Mouse (Mus musculus) neural tube, embryonic 11.5 days (tissue): ENCODE results near the gene Syne3. TPM values are rescaled to one million over a fixed set of nuclear protein-coding genes. Genes with fewer than 3 reads are reported as not detected.
A peak's percentile ranks its signal among the peaks of the same experiment; 100 is the strongest.

Source experiments
- ATAC-seq: fragments of 200-750 bp; cut with Nextera tagmentation; 2 replicates; pipeline ENCODE4 v1.8.0; 2017; ENCODE audit warnings: moderate number of reproducible peaks, mild to moderate bottlenecking, moderate TSS enrichment, moderate library complexity; ENCODE audit not compliant: insufficient read depth, low FRiP score, low TSS enrichment
- DNase-seq: peaks from one replicate; pipeline ENCODE4 v3.0.0-alpha.2; 2015; ENCODE audit warnings: low spot score
- H3K27ac ChIP-seq: fragments of 300-500 bp; sonication (generic); 2 replicates; pipeline ENCODE4 v1.5.1; 2014; ENCODE audit warnings: low read depth, mild to moderate bottlenecking, low read length
- H3K27me3 ChIP-seq: fragments of 300-500 bp; sonication (generic); 2 replicates; pipeline ENCODE4 v1.6.1; 2014; ENCODE audit warnings: mild to moderate bottlenecking, low read length, mixed read lengths; ENCODE audit not compliant: control insufficient read depth, insufficient read depth
- H3K36me3 ChIP-seq: fragments of 300-500 bp; sonication (generic); 2 replicates; pipeline ENCODE4 v1.6.1; 2014; ENCODE audit warnings: mild to moderate bottlenecking, low read length, moderate library complexity, mixed read lengths; ENCODE audit not compliant: control insufficient read depth, insufficient read depth
- H3K4me1 ChIP-seq: fragments of 300-500 bp; sonication (generic); 2 replicates; pipeline ENCODE4 v1.6.1; 2014; ENCODE audit warnings: low read length, mixed read lengths; ENCODE audit not compliant: control insufficient read depth, insufficient read depth
- H3K4me2 ChIP-seq: fragments of 300-500 bp; sonication (generic); 2 replicates; pipeline ENCODE4 v1.6.1; 2014; ENCODE audit warnings: low read depth, mild to moderate bottlenecking, moderate library complexity
- H3K4me3 ChIP-seq: fragments of 300-500 bp; sonication (generic); 2 replicates; pipeline ENCODE4 v1.5.1; 2014; ENCODE audit warnings: low read depth, low read length
- H3K9ac ChIP-seq: fragments of 300-500 bp; sonication (generic); 2 replicates; pipeline ENCODE4 v1.6.1; 2014; ENCODE audit warnings: mild to moderate bottlenecking, low read length
- H3K9me3 ChIP-seq: fragments of 300-500 bp; sonication (generic); 2 replicates; pipeline ENCODE4 v1.6.1; 2016; ENCODE audit warnings: low read length; ENCODE audit not compliant: control insufficient read depth
- WGBS: fragments of 180-500 bp; shearing (Covaris S2); extraction: QIAGEN DNeasy Blood & Tissue Kit; methylation state at CpG from one replicate; pipeline ENCODE4 v1.1.7; 2014; 5-methylcytosine and 5-hydroxymethylcytosine counted together
- polyA plus RNA-seq: library from polyadenylated mRNA; unstranded; fragments of >200 nt; fragmentation: Nextera tagmentation; extraction: Ambion mirVana; gene quantifications from 2 replicates; pipeline ENCODE4 v1.2.1, GENCODE M21; 2014

Syne3 gene
- polyA plus RNA-seq, 1 experiment from 2014 or later, result 0.05 TPM

- H3K36me3 ChIP-seq, result 0 out of 2 replicates have a peak, but pooled peaks cover 2% of the 10 kb centered on the region
- peaks cover 22% of the 10 kb centered on the region for H3K4me1 ChIP-seq
- no peak overlapping the region for H3K27ac ChIP-seq
- H3K4me3 ChIP-seq, result no peak overlapping the region
- ATAC-seq, result no peak
- no peaks in the 10 kb centered on the region for H3K27me3 ChIP-seq
- no peak for DNase-seq
- WGBS, result 87% methylated on average over 9 of the region's 9 CpGs
- no peak overlapping the region for H3K4me2 ChIP-seq
- no peaks in the 10 kb centered on the region for H3K9me3 ChIP-seq
- no peak overlapping the region for H3K9ac ChIP-seq
Measured at GRCm38 (mm10) chr12:105029890-105030289, 20.3 kb upstream of the Syne3 start.

- Histone ChIP-seq H3K4me3 (no peak overlapping the region), H3K4me1 (peaks cover 6% of the 10 kb centered on the region), H3K36me3 (0 out of 2 replicates have a peak, but pooled peaks cover 2% of the 10 kb centered on the region), H3K4me2 (no peak overlapping the region), H3K9me3 (no peaks in the 10 kb centered on the region; the same call in 1 of the 2 replicates), H3K27me3 (no peaks in the 10 kb centered on the region), H3K9ac (no peak overlapping the region), H3K27ac (no peak overlapping the region)
- ATAC-seq, result no peak
- peak; percentile 60 for DNase-seq
- 41% methylated on average over 15 of the region's 15 CpGs for WGBS
Measured at GRCm38 (mm10) chr12:105027323-105027991, 17.8 kb upstream of the Syne3 start.

GRCm38 (mm10) chr12:105025947-105026586, 16.5 kb upstream of the Syne3 start:
- Histone ChIP-seq H3K27me3 (no peaks in the 10 kb centered on the region), H3K4me2 (no peak overlapping the region), H3K4me1 (peaks cover 5% of the 10 kb centered on the region), H3K36me3 (0 out of 2 replicates have a peak, but pooled peaks cover 2% of the 10 kb centered on the region), H3K4me3 (no peak overlapping the region), H3K9me3 (no peaks in the 10 kb centered on the region; the same call in 1 of the 2 replicates), H3K9ac (no peak overlapping the region), H3K27ac (no peak overlapping the region)
- WGBS, result 67% methylated on average over 10 of the region's 10 CpGs
- DNase-seq, result no peak
- no peak for ATAC-seq

- peak; percentile 55 for DNase-seq
- Histone ChIP-seq H3K27ac (no peak overlapping the region), H3K4me3 (no peak overlapping the region), H3K4me1 (no peaks in the 10 kb centered on the region), H3K9ac (no peak overlapping the region), H3K36me3 (0 out of 2 replicates have a peak, but pooled peaks cover 2% of the 10 kb centered on the region), H3K27me3 (no peaks in the 10 kb centered on the region), H3K4me2 (no peak overlapping the region), H3K9me3 (no peaks in the 10 kb centered on the region; the same call in 1 of the 2 replicates)
- no peak for ATAC-seq
- 54% methylated on average over 8 of the region's 8 CpGs for WGBS
Measured at GRCm38 (mm10) chr12:105025271-105025946, 15.8 kb upstream of the Syne3 start.

- no peak overlapping the region for H3K27ac ChIP-seq
- 98% methylated on average over 9 of the region's 9 CpGs for WGBS
- H3K4me3 ChIP-seq, result no peak overlapping the region
- no peaks in the 10 kb centered on the region for H3K4me1 ChIP-seq
- DNase-seq (no peak), ATAC-seq (no peak)
- H3K27me3 ChIP-seq, result no peaks in the 10 kb centered on the region
- H3K36me3 ChIP-seq, result no peaks in the 10 kb centered on the region
- H3K9me3 ChIP-seq, result no peaks in the 10 kb centered on the region; the same call in 1 of the 2 replicates
- no peak overlapping the region for H3K4me2 ChIP-seq
- no peak overlapping the region for H3K9ac ChIP-seq
Measured at GRCm38 (mm10) chr12:105022776-105023175, 13.2 kb upstream of the Syne3 start.

GRCm38 (mm10) chr12:105022141-105022540, 12.5 kb upstream of the Syne3 start:
- no peak for DNase-seq
- WGBS, result 52% methylated on average over 7 of the region's 7 CpGs

GRCm38 (mm10) chr12:105021441-105022069, 11.9 kb upstream of the Syne3 start:
- no peak overlapping the region for H3K9ac ChIP-seq
- ATAC-seq (no peak), DNase-seq (no peak)
- no peaks in the 10 kb centered on the region; the same call in 1 of the 2 replicates for H3K9me3 ChIP-seq
- H3K4me3 ChIP-seq, result no peak overlapping the region
- H3K27me3 ChIP-seq, result no peaks in the 10 kb centered on the region
- H3K4me1 ChIP-seq, result no peaks in the 10 kb centered on the region
- H3K27ac ChIP-seq, result no peak overlapping the region
- no peaks in the 10 kb centered on the region for H3K36me3 ChIP-seq
- H3K4me2 ChIP-seq, result no peak overlapping the region
- 78% methylated on average over 8 of the region's 8 CpGs for WGBS

More at GRCm38 (mm10) chr12:105022141-105022540, 12.5 kb upstream of the Syne3 start:
- no peak overlapping the region for H3K27ac ChIP-seq
- no peak overlapping the region for H3K9ac ChIP-seq
- H3K27me3 ChIP-seq, result no peaks in the 10 kb centered on the region
- no peaks in the 10 kb centered on the region for H3K4me1 ChIP-seq
- H3K4me3 ChIP-seq, result no peak overlapping the region
- ATAC-seq, result no peak
- H3K9me3 ChIP-seq, result no peaks in the 10 kb centered on the region; the same call in 1 of the 2 replicates
- H3K4me2 ChIP-seq, result no peak overlapping the region
- H3K36me3 ChIP-seq, result no peaks in the 10 kb centered on the region

- H3K36me3 ChIP-seq, result no peaks in the 10 kb centered on the region
- H3K27me3 ChIP-seq, result no peaks in the 10 kb centered on the region
- ATAC-seq (no peak), DNase-seq (no peak)
- H3K4me1 ChIP-seq, result no peaks in the 10 kb centered on the region
- H3K4me2 ChIP-seq, result no peak overlapping the region
- H3K27ac ChIP-seq, result no peak overlapping the region
- WGBS, result 63% methylated on average over 19 of the region's 19 CpGs
- H3K9me3 ChIP-seq, result no peaks in the 10 kb centered on the region; the same call in 1 of the 2 replicates
- H3K9ac ChIP-seq, result no peak overlapping the region
- no peak overlapping the region for H3K4me3 ChIP-seq
Measured at GRCm38 (mm10) chr12:105019359-105020219, 10.0 kb upstream of the Syne3 start.
